Mouse (Mus musculus) cerebellum, postnatal 4 days (tissue): ENCODE measurements around the gene Gon4l.
A peak's percentile ranks its signal among the peaks of the same experiment; 100 is the strongest.

Experiments
- DNase-seq, 2 experiments: peaks; one replicate each; pipeline ENCODE4 v3.0.0; 2022; ENCODE audit warnings: low spot score in 2 of 2, mixed read lengths in 1 of 2

Gene Gon4l

DNA sequence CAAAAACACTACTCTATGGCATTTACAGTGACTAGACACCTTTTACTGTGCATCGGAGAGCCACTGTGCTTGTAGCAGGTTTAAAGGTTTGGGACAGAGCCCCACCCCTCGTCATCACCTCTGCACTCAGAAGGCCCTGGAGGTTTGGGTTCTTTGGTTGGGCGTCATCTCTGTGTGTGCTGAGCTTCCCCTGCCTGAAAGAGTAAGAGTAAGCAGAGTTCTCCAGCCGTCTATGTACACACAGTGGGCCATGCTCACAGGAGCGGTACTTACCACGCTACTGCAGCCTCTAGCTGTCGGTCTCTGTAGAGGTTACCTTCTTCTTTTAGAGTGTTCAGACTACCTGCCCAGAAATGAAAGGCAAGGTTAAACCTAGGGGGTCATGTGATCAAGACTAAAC, 77.6 kb downstream of the Gon4l start:
- no peak for DNase-seq

DNA sequence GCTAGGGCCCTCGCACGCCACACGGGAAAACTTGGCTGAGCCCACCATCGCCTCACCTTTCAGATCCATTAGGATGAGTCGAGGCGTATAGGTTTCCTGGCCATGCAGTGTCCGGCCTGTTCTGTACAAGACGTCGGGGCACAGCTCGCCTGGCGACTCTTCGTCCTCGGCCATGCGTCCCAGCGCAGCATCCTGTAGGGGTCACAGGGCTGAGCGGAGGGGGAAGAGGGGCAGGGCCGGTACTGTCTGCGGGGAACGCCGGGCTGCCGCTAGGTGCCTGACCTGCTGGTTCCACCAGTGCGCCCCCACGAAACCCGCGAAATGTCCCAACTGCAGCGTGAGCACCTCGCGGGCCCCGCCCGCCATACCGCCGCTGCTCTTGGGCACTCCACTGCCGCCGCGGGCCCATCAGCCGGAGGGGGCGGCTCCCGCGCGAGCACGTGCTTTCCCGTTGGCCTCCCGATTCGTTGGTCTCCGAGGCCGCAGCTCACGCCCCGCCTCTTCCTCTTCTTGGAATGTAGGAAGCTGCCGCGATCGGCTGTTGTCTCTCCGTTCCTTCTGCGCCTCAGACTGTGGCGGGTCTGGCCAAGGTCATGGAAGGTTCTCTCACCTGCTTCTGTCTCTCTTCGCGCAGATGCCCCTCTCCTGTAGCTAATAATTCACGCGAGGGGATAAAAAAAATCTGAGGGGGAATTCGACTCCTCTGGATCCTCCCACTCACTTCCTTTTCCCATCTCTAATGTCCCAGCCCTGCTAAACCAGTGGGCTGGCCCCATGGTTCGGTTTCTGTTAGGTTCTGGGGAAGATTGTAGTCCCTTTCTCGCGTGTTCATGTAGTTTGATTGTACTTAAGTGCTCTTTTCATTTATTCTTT, 78.7 kb downstream of the Gon4l start, which contains the start of gene Msto1:
Msto1 (minus strand) TSS at position 489 of the 873 bp plus-strand sequence.
- peak; percentile 80 to 87 for DNase-seq

DNA sequence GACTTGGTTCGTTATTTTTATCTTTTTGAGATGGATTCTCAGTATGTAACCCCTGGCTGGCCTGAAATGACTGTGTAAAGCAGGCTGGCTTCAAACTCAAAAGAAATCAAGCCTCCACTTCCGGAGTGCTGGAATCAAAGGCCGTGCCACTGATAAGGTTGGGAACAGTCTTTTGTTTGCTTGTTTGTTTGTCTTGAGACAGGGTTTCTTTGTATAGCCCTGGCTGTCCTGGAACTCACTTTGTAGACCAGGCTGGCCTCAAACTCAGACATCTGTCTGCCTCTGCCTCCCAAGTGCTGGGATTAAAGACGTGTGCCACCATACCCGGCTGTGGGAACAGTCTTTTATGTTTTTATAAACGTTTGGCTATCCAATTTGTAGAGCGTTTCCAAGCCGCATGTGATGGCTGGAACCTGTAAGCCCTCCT, 79.4 kb downstream of the Gon4l start:
- no peak for DNase-seq

DNA sequence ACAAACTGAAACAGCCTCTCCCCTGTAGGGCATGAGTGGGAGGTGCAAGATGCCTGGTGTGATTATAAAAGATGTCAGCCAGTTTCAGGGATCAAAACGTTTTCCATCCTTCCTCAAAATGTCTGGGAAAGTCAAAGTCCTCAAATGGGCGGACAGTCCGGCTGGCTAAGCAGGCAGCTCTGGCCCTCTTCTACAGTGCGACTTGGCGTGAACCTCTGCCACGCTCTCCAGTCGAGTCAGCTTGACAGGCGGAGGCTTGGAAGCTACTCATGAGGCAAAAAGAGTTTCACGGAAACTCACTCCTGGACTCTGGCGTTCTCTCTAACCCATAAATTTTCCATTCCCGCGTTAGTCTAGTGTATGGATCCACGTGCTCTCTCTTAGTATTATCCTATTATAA, 84.0 kb downstream of the Gon4l start:
- no peak for DNase-seq

DNA sequence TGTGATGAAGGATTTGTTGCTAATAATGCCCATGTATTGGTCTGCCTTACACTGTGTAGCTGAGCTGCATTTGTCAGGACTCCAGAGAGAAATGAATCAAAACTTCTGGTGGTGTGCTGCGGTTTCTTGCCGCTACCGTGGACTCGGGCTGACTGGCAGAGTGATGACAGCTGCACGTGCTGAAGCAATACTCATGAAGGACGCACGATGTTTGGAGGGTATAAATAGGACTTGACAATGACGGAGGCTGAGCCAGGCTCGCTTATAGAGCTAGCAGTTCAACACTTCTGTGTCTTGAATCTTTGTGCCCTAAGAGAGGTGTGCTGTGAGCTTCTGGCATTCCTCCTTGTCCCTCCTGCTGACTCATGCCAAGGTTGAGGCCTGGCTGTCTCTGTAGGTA, 86.4 kb downstream of the Gon4l start:
- no peak for DNase-seq

DNA sequence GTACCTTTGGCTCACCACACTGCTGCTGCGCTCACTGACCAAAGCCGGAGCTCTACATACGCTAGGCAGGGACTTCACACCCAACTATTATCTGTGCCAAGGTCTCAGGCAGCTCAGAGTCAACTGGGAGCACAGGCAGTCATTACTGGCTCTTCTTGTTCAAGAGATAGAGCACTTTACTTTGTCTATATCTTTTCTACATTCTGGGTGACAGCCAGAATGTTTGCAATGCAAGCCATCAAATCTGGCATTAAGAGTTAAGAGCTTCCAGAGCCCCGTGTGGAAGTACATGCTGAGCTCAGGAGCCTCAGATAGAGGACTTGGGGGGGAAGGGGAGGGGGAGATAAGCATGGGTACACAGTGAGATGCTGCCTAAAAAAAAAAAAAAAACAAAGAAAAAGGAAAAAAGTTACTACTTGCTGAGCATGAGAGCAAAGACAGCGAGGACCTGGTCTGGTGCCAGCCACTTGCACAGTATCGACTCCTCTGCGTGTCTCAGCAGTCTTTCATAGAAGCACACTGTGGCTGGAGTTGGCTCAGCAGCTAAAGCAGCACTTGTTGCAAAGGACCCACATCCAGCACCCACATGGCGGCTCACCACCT, 89.1 kb downstream of the Gon4l start:
- no peak for DNase-seq

DNA sequence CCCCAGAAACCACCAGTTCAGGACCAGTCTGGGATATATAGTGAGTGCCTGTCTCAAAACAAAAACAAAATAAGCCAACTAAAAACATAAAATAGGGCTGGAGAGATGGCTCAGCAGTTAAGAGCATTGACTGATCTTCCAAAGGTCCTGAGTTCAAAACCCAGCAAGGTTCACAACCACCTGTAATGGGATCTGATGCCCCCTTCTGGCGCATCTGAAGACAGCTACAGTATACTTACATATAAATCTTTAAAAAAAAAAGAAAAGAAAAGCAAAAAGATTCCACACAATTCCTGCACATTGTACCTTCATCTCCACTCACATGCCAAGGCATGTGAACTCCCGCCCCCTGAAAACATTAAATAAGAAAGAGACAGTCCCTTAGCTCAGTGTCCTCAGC, 90.6 kb downstream of the Gon4l start:
- no peak for DNase-seq

DNA sequence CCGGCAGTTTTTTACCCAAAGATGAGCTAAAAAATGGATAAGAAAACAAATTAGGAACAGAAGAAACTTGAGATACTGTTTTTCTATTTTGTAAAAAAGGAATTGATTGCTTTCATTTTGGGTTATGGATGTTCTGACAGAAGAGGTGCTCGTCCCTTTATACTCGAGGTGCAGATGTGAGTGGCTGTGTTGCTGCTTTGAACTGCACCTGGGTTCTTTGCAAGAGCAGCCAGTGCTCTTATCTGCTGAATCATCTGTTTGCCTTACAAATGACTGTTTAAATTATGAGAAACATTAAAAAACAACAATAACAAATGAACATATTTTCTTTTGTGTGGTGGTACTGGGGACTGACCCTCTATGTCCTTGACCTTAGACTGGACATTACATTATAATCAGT, 94.5 kb downstream of the Gon4l start:
- no peak for DNase-seq

DNA sequence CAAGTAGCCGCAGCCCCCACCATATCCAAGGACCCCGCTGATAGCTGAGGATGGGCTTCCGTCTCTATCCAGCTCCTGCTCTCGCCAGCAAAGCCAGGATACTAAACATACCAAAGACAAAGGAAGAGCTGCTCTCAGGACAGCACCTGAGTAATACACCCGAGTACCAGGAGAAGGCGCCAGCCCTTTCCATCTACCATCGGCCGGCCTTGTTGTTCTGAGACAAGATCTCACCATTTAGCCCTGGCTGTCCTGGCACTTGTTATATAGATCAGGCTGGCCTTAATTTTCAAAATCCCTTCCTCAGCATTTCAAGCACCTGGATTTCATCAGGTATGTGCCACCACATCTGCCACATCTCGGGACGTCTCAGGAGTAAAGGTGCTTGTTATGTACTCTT, 104.0 kb downstream of the Gon4l start:
- no peak for DNase-seq

DNA sequence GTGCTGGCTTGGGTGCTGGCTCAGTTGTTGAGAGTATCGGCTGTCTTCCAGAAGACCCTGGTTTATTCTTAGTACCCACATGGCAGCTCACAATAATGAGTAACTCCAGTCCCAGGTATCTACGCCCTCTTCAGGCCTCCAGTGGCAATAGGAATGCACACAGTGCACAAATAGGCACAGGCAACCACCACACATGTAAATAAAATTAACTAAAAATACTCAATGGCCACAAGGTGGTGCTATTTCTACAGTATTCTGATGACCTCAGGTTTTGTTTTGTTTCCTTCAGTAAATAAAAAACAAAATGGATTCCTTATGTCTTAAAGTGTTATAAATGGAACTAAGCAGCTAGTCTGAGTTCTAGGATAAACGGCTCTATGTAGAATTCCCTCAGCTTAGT, 104.7 kb downstream of the Gon4l start:
- no peak for DNase-seq

DNA sequence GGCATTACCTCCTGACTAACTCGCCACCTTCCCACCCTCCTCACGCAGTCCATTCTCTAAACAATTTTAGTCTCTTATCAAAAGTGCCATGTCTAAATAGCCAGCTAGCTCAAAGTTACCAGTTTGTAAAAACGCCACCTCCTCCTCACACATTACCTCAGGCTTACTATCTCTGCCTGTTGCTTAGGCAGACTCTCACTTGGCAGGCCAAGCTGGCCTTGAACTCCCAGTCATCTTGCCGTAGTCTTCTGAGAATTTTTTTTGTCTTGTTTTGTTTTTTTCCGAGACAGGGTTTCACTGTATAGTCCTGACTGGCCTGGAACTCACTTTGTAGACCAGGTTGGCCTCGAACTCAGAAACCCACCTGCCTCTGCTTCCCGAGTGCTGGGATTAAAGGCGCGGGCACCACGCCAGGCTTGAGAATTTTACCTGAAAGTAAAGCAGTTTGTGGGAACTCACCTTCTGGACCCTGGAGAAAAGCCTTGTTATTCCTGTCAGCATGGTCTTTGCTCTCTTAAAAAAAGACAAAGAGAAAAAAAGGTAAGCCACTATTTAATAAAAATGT, 107.4 kb downstream of the Gon4l start:
- DNase-seq: no peak

DNA sequence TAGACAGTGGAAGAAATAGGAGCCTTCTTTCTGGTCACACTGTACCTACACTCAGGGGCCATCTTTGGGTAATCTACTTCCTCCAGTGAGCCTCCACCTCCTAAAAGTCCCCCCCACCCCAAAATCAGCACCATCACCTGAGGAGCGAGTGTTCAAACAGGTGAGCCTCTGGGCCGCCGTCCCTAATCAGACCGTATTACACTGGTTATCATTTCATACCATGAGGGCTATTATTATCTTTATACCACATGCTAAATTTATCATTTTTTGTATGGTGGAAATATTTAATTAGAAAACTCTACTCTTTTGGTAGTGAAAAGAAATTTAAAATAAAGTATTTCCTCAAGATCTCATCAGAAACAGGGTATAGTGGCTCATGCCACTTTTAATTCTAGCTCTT, 109.1 kb downstream of the Gon4l start:
- no peak for DNase-seq

DNA sequence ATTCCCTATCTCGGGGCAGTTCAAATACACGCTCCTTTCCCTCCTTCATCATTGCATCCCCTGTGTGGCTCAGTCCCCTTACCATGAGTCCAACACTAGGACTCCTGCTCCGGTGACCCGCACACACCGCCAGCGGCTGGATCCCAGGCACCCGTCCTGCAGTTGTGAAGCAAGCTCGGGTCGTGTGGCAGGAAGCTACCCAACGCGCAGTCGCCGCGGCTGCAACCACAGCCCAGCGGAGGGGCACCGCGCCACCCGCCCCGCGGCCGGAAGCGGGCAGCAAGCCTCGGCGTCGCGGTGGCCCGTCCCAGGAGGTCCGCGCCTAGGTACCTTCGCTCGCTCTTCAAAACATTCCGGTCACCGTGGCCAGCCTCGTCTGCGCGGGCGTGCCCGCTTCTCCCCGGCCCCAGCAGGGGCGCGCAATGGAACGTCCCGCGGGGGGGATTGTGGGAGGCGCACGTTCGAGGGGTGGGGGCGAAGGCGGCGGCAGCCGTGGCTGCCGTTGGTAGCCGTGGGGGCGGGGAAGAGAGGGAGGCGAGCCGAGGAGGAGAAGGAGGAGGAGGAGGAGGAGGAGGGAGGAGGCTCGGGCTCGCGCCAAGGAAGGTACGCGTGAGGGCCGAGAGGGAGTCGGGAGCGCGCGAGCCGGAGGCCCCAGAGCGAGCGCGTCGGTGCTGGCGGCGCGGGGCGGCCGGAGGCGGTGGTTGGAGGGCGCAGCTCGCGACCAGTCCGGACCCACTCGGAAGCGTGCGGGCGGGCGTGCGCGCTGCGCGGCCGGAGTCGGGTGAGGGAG, 115.0 kb downstream of the Gon4l start:
- peak; percentile 74 to 85 for DNase-seq

DNA sequence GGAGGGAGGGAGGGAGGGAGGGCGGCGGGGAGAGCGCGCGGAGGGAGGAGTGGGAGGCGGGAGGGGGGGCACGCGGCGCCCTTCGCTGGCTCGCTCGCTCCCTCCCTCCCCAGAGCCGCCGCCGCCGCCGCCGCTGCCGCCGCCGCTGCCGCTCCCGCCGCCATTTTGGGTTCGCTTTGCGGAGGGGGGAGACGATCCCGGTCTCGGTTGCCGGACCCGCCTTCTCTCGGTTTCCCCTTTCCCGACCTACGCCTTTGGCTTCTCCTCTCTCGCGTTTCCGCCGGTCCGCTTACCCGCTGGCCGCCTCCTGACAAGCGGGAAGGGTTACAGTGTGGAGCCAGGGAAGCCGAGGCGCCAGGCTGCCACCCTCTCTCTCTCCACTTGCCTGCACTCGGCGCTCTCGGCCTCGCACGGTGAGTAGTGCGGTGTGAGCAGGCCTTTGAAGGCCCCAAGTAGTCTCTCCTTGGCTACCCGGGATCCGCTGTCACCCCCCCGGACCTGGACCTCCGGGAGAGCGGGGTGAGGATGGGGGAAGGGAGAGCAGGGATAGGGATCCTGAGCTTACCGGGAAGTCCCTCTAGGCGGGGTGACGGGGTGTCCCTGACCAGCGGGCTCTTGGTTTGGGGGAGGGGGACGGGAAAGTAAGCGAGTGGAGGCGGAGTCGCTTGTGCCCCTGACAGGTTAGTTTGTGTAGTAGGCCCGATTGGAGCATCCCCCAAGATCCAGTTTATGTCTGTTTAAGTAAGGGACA, 115.7 kb downstream of the Gon4l start, which contains the start of the genes Ash1l and Dap3:
Ash1l (plus strand) TSS at position 47 of the 751 bp plus-strand sequence.
Dap3 (minus strand) TSS at position 606 of the 751 bp plus-strand sequence.
- peak; percentile 55 to 74 for DNase-seq

DNA sequence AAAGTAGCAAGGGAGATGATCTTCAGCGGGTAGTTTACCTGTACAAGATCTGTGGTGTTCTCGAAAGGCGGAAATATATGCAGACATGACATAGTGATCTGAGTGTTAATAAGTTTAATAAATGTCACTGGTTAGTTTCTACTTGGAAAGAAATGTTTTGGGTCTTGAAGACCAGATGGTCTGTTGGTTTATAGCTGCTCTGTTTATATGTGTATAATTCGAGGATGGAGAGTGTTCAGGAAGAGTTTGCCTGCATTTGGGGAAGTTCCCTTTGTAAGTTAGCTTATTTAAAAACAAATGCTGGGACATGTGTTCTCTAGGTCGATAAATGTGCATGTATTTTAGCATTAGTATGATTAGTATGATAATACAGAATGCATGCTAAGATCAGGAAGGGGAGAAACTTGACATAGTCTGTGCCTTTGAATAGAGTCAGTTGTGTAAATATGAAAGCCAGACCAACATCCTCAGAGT, 116.3 kb downstream of the Gon4l start:
- no peak for DNase-seq

DNA sequence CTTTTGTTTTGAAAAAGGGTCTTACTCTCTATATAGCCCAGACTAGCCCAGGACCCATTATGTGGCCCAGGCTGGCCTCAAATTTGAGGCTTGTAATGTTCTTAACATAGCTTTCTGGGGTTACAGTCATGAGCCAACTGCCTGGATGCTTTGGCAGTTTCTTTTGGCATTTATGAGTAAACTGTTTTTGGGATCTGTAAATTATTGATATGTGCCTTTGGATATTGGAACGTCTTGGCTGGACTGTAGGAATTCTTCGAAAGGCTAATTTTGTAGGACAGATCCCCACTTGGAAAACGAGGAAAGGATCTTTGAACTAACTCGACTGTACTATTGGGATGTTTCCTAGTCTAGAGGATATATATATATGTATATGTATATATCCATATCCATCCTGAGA, 118.2 kb downstream of the Gon4l start:
- DNase-seq: no peak

DNA sequence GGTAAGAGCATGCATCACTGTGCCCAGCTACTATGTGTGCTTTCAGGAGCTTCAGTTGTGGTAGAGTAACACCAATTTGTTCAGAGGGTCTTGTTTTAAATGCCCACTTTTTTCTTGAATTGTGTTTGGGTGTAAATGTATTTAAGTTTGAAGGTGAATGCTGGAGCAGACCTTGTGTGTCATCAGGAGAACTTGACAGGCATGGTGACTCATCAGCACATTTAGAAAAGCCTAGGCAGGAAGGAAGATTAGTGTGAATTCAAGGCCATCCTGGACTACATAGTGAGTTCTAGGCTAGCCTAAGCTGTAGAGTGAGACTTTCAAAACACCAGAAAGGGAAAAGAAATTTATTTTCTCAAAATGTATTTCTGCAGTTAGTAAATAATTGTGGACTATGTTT, 118.7 kb downstream of the Gon4l start:
- DNase-seq: no peak
